Mouse (Mus musculus) large intestine, adult 2 months (tissue): ENCODE measurements around the gene Arid4b. TPM values are rescaled to one million over a fixed set of nuclear protein-coding genes. Genes with fewer than 3 reads are reported as not detected.
"Not testable (repeated sequence)": the region's sequence is repeated elsewhere in the genome, so short reads cannot be mapped to it uniquely, and the experiment has no call there.

Experiments
- DNase-seq: peaks from one replicate; pipeline ENCODE4 v3.0.0-alpha.2; 2012; ENCODE audit warnings: low read depth, low spot score
- WGBS: fragments of 180-500 bp; shearing (Covaris S2); methylation state at CpG from one replicate; pipeline ENCODE4 v1.1.7; 2018; 5-methylcytosine and 5-hydroxymethylcytosine counted together
- polyA plus RNA-seq: library from polyadenylated mRNA; depleted of rRNA; stranded (reverse); fragments of >200 nt; gene quantifications from 2 replicates; pipeline ENCODE4 v1.2.3, GENCODE M21; 2012; rRNA removed

The Arid4b gene
- polyA plus RNA-seq, result 2.6 and 4.3 TPM in 2 replicates

DNA sequence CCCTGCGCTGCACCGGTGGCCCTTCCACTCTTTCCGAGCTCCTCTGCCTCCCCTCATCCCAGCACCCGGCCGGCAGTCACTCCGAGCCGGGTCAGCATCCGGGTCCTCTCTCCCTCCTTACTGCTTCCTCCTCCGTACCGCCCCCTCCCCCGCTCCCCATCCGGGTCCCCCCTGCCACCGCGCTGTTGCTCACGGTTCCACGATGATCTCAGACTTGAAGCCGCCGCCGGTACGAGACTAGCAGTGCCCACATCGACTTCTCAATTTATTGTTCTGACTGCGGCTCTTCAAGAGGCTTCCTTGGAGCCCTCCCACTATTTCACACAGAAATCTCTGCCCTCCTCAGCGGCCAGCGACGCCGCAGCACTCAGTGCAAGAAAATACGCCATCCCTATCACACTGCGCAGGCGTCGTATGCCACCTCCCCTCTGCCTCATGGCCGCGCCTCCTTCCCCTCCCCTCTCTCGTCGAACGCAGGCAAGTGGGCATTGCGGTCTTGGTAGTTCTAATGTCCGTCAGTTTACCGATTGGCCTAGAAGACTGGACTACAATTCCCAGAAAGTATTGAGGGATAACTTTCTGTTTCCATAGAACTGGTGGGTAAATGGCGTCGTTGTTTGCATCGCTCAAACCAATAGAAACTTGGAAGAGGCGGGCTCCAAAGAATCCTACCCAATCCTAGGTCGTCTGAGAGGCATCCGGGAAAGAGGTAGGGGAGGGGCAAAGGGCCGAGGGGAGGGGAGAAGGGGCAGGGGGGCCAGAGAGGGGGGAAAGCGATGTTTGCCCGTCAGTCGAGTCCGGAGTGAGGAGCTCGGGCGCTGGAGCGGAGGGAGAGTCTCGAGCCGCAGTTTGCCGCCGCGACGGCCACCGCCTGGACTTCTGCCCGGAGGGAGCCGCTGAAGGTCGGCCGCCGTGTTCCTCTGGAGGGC lies at the start of gene Arid4b, which contains the start of gene Ggps1:
TSS of gene Arid4b (plus strand) at position 220 of the 929 bp plus-strand sequence.
TSS of gene Ggps1 (minus strand) at position 476 of the 929 bp plus-strand sequence.
- DNase-seq, result peak; percentile 98
- WGBS, result under 1% methylated on average over 63 of the region's 64 CpGs

GRCm38 (mm10) chr13:14014001-14014400 lies 49.0 kb upstream of the Arid4b start:
- WGBS, result 97% methylated on average over 2 of the region's 2 CpGs

GRCm38 (mm10) chr13:14014540-14014939 lies 48.5 kb upstream of the Arid4b start:
- 84% methylated on average over 4 of the region's 4 CpGs for WGBS
- no peak for DNase-seq

More at GRCm38 (mm10) chr13:14014001-14014400, 49.0 kb upstream of the Arid4b start:
- DNase-seq, result no peak

GRCm38 (mm10) chr13:14015609-14016008 lies 47.4 kb upstream of the Arid4b start:
- 61% methylated on average over 6 of the region's 6 CpGs for WGBS
- no peak for DNase-seq

GRCm38 (mm10) chr13:14018283-14018682 lies 44.7 kb upstream of the Arid4b start:
- DNase-seq, result no peak

DNA sequence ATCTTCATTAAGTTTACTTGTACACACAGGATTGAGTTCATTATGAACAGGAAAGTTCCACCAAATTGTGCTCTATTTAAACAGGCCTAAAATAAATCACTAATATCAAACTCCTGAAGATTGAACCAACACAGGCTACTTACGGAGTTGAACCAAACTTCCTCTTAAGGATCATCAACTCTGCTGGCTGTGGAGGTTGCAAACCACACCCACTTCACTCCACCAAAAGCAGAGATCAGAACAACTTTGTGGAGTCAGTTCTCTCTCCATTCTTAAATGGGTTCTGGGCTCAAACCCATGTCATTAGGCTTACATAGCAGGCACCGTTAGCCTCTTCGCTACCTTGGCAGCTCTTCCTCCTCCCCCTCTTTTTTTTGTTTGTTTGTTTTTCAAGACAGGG lies 44.2 kb upstream of the Arid4b start:
- no peak for DNase-seq
- 84% methylated on average over 3 of the region's 3 CpGs for WGBS

DNA sequence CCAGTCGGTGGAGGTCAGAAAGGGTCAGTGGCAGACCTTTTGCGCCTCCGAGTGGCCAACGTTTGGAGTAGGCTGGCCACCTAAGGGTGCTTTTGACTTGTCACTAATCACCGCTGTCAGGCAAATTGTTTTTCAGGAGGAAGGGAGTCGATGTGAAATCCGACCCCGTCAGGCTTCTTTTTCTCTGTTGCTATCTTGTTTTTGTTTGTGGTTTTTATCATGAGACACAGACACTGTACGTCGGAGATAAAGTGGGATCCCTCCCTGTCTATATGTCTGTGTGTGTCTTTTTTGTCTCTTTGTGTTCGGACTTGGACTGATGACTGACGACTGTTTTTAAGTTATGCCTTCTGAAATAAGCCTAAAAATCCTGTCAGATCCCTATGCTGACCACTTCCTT lies 41.6 kb upstream of the Arid4b start:
- WGBS, result 85% methylated on average over 11 of the region's 12 CpGs

DNA sequence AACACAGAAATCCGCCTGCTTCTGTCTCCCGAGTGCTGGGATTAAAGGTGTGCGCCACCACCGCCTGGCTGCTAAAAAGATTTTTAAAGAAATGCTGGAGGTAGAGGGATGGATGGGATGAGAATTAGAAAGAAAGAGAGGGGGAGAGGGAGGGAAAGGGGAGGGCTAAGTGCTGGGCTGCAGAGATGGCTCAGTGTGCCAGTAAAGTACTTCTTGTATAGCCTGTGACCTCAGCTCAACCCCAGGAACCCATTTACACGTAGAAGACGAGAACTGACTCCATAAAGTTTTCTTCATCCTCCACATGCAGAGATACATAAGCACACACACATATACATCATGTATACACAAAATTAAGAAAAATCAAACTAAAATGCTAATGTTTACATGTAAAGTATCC lies 37.5 kb upstream of the Arid4b start:
- WGBS, result 91% methylated on average over 6 of the region's 6 CpGs
- DNase-seq, result no peak

More for the DNA sequence above, 41.6 kb upstream of the Arid4b start:
- not testable (repeated sequence) for DNase-seq

DNA sequence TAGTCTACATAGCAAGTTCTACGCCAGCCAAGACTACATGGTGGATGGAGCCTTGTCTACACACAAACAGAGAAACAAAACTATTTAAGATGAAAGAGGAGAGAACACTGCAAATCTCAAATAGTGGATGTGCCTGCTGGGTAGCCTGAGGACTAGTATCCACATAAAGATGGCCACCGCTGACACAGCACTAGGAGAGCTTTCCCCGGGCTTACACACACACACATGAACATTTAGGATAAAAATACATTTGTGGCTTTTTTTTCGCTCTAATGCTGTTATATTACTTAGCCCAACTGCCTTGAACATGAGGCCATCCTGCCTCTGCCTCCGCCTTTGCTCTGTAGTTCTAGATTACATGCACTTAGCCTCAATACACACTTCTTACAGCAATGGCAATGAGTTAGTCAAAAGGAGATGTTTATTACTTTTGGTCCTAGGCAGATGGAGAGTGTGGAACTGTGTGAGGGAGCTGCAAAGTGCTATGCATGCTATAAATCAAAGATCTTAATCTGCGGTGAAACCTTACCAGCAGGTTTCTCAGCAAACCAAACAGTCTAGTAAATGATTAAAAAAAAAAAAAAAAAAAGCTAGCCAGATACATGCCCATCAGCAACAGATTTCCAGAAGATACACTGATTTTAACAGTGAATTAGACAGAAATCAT lies 36.7 kb upstream of the Arid4b start:
- no peak for DNase-seq
- WGBS, result 67% methylated on average over 6 of the region's 6 CpGs

- no peak for DNase-seq
Observed at GRCm38 (mm10) chr13:14033309-14034072, 29.5 kb upstream of the Arid4b start.

GRCm38 (mm10) chr13:14034073-14034348 lies 29.0 kb upstream of the Arid4b start:
- no peak for DNase-seq

More at GRCm38 (mm10) chr13:14033309-14034072, 29.5 kb upstream of the Arid4b start:
- 65% methylated on average over 5 of the region's 5 CpGs for WGBS

- not testable (repeated sequence) for DNase-seq
- 90% methylated on average over 3 of the region's 3 CpGs for WGBS
Observed at GRCm38 (mm10) chr13:14035352-14035751, 27.7 kb upstream of the Arid4b start.

- WGBS, result 88% methylated on average over 11 of the region's 11 CpGs
- no peak for DNase-seq
Observed at GRCm38 (mm10) chr13:14035875-14036630, 27.0 kb upstream of the Arid4b start.

GRCm38 (mm10) chr13:14038911-14039291 lies 24.1 kb upstream of the Arid4b start:
- under 1% methylated on average over 8 of the region's 8 CpGs for WGBS
- DNase-seq, result no peak

DNA sequence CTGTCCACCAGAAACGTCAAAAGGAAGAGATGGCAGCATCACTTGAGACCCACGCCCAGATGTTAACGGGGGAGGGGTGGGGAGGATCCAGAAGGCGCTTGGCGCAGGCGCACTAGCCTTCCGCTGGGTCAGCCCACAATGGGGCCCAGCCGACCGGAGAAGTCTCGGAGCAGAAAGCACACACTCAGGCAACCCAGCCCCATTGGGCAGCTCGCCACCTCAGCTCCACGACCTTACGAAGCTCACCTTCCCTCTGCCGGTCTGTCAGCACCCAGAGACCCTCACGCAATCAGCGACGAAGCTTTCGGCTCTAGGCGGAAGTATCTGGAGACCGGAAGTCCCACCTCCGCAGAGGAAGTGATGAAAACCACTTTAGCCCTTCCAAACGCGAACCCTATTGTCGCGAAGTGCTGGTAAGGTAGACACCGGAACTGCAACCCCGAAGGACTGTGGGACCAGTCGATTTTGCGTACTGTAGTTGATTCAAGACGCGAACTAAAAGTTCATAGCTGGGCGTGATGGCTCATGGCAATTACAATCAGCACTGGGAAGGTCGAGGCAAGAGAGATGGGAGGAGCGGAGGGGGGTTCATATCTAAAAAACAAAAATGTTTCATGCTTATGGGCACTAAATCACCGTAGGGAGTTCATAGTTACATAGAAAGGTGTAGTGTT lies 23.6 kb upstream of the Arid4b start, which contains the start of gene Tbce:
TSS of gene Tbce (minus strand) at position 347 of the 674 bp plus-strand sequence.
- WGBS, result under 1% methylated on average over 35 of the region's 35 CpGs
- peak; percentile 67 for DNase-seq

GRCm38 (mm10) chr13:14040186-14040585 lies 22.8 kb upstream of the Arid4b start:
- no peak for DNase-seq
- 2% methylated on average over 5 of the region's 5 CpGs for WGBS

DNA sequence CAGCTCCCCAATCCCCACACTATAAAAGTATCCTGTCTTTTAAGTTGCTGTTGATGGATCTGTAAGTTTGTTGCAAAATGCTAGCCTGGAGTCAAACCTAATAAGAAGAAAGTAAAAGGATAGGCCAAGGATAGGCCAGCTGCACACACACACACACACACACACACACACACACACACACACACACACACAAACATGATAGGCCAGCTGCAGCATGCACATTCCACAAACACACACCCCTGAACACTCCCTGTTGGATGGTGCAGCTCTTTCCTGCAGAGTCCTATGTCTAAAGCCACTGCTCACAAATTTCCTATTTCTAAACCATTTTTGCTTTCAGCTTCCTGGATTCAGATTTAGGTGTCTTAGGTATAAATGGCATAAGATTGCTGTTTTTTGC lies 19.2 kb upstream of the Arid4b start:
- DNase-seq, result no peak

DNA sequence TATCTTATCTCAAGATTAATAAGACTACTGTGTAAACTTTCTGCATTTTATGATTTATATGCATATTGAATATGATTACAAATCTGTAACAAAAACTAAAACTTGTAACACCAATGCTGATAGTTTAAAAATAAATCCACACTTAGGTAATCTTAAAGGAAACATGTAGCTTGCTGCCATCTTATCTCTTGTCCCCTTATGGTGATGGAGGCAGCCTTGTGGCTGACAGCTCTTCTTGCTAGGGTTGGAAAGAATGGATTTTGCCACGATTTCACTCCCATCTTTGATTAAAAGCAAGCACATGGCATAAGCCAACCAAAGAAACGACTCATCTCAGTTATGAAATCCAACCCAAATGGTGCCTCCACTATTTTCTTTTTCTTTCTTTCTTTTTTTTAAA lies 18.5 kb upstream of the Arid4b start:
- DNase-seq, result no peak
- WGBS, result 72% methylated on average over 2 of the region's 2 CpGs

DNA sequence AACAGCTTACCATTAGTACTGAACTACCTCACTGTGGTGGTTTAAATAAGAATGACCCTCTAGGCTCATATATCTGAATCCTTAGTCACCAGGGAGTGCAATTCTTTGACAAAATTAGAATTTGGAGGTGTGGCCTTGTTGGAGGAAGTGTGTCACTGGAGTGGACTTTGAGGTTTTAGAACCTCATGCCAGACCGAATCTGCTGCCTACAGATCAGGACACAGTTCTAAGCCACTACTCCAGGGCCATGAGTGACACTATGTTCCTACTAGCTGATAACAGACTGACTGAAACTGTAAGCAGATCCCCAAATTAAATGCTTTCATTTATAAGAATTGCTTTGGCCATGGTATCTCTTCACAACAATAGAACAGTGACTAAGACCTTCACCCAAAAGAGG lies 13.2 kb upstream of the Arid4b start:
- no peak for DNase-seq
- 45% methylated on average over 1 of the region's 1 CpGs for WGBS
